Mouse (Mus musculus): ENCODE measurements at regions not wholly inside any gene's neighbourhood (a gene's known extent, or its start where the extent isn't known, plus 50 kb on each side); places are given as distances from the start of the nearest gene placed in this dataset.

DNA sequence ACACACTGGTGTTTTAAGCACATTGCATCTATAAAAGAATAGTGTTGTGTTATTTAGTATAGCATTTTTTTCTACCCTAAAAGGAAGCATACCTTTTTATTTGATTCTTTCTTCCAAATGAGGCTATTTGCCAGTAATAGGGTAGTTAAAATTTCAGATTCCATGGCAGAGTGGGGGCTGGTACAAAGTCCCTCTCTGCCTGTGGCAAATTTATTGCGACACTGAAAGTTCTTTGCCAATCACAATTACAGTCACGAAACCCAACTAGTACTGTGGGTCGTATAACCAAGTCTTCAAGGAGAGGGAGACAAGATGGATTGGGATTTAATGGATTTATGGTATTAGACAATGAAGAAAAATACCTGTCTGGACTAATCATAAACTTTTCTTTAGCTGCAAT, 51.9 kb upstream of the Esrrg start:
- TF ChIP-seq CTCF (conservative IDR thresholded peaks at IDR 0.05; ENCODE audit: insufficient read depth, insufficient read length, low read depth, low read length) = no peak
- no peak for TF ChIP-seq POLR2A (IDR thresholded peaks at IDR 0.05; ENCODE audit: low read depth, low read length)

All from kidney, adult 2 months (tissue).